Mouse (Mus musculus): Measurements from ENCODE around the gene Epb41l2. TPM values are rescaled to one million over a fixed set of nuclear protein-coding genes. Genes with fewer than 3 reads are reported as not detected.

Epb41l2 gene
- polyA plus RNA-seq, 1 experiment: 421 TPM

DNA sequence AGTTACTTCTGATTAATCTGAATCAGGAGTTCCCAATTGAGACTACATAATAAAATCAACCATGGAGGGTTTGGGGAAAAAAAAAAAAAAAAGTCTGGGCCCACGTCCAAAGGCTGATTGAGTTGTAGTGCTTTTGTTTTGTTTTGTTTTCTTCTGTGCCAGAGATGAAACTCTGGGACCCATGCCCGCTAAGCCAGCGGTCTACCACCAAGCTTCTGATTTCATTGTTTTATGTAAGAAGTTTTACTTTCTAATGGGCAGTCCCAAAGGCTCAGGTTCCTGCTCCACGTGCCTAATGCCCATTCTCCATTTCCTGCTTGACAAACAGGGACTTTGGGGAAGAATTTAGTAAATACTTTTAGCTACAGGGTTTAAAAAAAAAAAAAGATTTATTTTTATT is 33.9 kb upstream of the Epb41l2 start:
- H3K4me1 ChIP-seq (ENCODE audit: control insufficient read depth, insufficient read depth, low read length): no peaks in the 10 kb centered on the region
- H3K4me3 ChIP-seq (ENCODE audit: insufficient read depth, low read depth, low read length): no peak overlapping the region
- WGBS: 58% methylated on average over 4 of the region's 4 CpGs
- H3K27ac ChIP-seq (ENCODE audit: insufficient read depth, low read depth, low read length): no peak overlapping the region
- TF ChIP-seq CTCF (IDR thresholded peaks at IDR 0.05; ENCODE audit: insufficient read depth, low read depth, low read length) (no peak), POLR2A (IDR thresholded peaks at IDR 0.05; ENCODE audit: insufficient read depth, low read depth, low read length) (no peak)

DNA sequence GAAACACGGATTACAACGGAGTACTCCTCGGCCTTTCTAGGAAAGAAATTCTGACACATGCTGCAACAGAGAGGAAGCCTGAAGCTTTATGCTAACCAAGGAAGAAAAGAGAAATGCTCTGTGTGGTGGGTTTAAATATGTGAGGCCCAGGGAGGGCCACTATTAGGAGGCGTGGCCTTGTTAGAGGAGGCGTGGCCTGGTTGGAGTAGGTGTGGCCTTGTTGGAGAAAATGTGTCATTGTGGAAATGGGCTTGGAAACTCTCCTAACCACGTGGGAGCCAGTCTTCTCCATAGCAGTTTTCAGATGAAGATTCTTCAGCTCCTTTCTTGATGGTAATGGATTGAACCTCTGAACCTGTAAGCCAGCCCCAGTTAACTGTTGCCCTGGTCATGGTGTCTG is 32.1 kb upstream of the Epb41l2 start:
- Histone ChIP-seq H3K27ac (ENCODE audit: insufficient read depth, low read depth, low read length) (no peak overlapping the region), H3K4me1 (ENCODE audit: control insufficient read depth, insufficient read depth, low read length) (no peaks in the 10 kb centered on the region), H3K4me3 (ENCODE audit: insufficient read depth, low read depth, low read length) (no peak overlapping the region)
- WGBS: 85% methylated on average over 6 of the region's 6 CpGs
- TF ChIP-seq CTCF (IDR thresholded peaks at IDR 0.05; ENCODE audit: insufficient read depth, low read depth, low read length) (no peak), POLR2A (IDR thresholded peaks at IDR 0.05; ENCODE audit: insufficient read depth, low read depth, low read length) (no peak)

DNA sequence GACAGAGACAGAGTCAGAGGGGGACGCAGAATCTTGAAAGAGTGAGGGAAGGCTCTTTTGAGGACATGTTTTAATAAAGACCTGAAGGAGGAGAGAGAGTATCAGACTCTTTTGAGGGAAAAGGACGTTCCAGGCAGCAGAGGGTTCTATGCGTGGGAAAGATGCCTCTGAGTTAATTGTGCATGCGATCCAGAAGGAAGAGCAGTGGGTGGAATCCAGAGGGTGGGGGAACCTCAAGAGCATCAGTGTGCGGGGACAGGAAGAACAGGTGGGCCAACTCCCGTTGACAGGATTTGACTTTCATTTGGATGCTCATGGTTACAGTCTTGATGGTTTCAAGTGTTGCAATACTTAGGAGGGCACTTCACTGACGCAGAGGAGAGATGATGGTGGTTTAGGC is 29.5 kb upstream of the Epb41l2 start:
- no peaks in the 10 kb centered on the region for H3K4me1 ChIP-seq (ENCODE audit: control insufficient read depth, insufficient read depth, low read length)
- H3K27ac ChIP-seq (ENCODE audit: insufficient read depth, low read depth, low read length): no peak overlapping the region
- TF ChIP-seq CTCF (IDR thresholded peaks at IDR 0.05; ENCODE audit: insufficient read depth, low read depth, low read length): no peak
- no peak for TF ChIP-seq POLR2A (IDR thresholded peaks at IDR 0.05; ENCODE audit: insufficient read depth, low read depth, low read length)
- WGBS: 92% methylated on average over 7 of the region's 7 CpGs
- no peak overlapping the region for H3K4me3 ChIP-seq (ENCODE audit: insufficient read depth, low read depth, low read length)

DNA sequence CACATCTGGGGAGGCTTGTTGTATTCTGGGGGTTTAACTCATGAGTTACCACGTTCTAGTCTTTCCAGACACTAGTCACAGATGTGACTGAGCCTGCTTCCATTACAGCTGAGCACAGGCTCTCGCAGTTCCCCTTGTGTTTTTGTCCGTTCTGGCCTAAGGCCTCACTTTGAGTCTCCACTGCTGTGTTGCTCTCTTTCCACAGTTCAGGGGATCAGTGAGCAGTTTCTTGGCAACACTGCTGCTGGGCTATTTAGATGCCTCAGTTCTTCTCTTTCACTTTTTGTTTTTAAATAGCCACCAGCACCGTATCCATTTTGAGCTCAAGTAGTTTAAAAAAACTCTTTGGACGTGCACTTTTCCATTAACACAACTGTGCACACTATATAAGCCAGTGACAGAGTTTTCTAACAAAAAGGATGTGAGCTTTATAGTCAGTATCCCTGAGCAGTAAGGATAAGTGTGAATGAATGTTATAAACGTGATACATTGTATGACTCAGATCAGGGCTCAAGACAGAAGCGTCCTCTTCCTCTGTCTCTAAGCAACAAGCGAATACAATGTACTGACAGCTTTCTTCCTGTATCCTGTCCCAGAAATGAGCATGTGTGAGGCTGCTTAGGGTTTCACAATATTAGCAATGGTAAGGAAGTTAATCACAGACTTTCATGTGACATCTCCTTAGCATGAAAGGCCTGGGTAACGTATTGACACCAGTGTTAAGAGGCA is 28.1 kb upstream of the Epb41l2 start:
- H3K27ac ChIP-seq (ENCODE audit: insufficient read depth, low read depth, low read length): no peak overlapping the region
- no peak for TF ChIP-seq POLR2A (IDR thresholded peaks at IDR 0.05; ENCODE audit: insufficient read depth, low read depth, low read length)
- no peak for TF ChIP-seq CTCF (IDR thresholded peaks at IDR 0.05; ENCODE audit: insufficient read depth, low read depth, low read length)
- H3K4me3 ChIP-seq (ENCODE audit: insufficient read depth, low read depth, low read length): no peak overlapping the region
- WGBS: 57% methylated on average over 9 of the region's 9 CpGs
- no peaks in the 10 kb centered on the region for H3K4me1 ChIP-seq (ENCODE audit: control insufficient read depth, insufficient read depth, low read length)

DNA sequence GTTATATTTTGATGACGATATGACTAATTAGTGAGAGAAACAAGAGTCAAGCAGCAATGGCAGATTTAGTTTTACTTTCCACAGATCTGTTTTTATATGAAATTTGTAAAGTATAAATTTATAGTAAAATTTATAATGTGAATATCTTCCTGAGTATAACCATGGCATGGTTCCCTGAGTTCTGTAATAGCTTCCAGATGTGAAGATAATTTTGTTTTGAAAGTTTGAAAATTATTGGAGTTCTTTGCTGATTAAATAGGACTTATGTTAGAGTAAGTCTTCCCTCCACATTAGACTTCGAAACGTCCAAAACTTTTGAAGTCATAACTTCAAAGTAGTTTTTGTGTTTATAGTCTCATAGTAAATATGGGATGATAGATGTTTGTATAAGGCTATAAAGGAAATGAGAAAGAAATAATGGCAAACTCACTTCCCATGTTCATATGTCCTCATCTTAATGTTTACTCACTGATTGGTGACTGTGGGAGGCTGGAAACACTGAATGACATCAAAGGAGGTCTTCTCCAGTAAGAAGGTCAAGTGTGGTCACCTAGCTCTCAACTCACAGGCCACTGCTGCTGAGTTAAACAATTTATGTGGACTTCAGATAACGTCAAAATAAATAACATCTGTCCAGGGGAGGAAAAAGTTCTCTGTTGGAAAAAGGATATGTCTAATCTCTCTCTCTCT is 26.1 kb upstream of the Epb41l2 start:
- Histone ChIP-seq H3K27ac (ENCODE audit: insufficient read depth, low read depth, low read length) (no peak overlapping the region), H3K4me3 (ENCODE audit: insufficient read depth, low read depth, low read length) (no peak overlapping the region), H3K4me1 (ENCODE audit: control insufficient read depth, insufficient read depth, low read length) (no peaks in the 10 kb centered on the region)
- TF ChIP-seq CTCF (IDR thresholded peaks at IDR 0.05; ENCODE audit: insufficient read depth, low read depth, low read length) (no peak), POLR2A (IDR thresholded peaks at IDR 0.05; ENCODE audit: insufficient read depth, low read depth, low read length) (no peak)
- 88% methylated on average over 4 of the region's 4 CpGs for WGBS

DNA sequence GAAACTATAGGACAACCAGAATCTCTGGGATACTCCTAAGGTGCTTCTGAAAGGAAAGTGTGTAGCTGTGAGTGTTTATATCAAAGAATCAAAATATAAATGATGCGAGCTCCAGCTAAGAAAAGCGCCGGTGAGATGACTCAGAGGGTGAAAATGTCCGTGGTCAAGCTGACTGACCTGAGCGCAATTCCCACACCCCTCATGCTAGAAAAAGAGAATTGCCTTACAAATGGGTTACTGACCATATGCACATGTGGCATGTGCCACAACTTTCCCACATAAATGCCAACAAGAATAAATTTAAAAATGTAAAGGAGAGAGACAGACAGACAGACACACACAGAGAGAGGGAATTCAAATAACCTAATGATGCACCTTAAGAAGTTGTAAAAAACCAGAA is 18.9 kb upstream of the Epb41l2 start:
- 97% methylated on average over 5 of the region's 5 CpGs for WGBS
- TF ChIP-seq CTCF (IDR thresholded peaks at IDR 0.05; ENCODE audit: insufficient read depth, low read depth, low read length) (no peak), POLR2A (IDR thresholded peaks at IDR 0.05; ENCODE audit: insufficient read depth, low read depth, low read length) (no peak)
- H3K4me3 ChIP-seq (ENCODE audit: insufficient read depth, low read depth, low read length): no peak overlapping the region
- H3K4me1 ChIP-seq (ENCODE audit: control insufficient read depth, insufficient read depth, low read length): no peaks in the 10 kb centered on the region
- H3K27ac ChIP-seq (ENCODE audit: insufficient read depth, low read depth, low read length): no peak overlapping the region

DNA sequence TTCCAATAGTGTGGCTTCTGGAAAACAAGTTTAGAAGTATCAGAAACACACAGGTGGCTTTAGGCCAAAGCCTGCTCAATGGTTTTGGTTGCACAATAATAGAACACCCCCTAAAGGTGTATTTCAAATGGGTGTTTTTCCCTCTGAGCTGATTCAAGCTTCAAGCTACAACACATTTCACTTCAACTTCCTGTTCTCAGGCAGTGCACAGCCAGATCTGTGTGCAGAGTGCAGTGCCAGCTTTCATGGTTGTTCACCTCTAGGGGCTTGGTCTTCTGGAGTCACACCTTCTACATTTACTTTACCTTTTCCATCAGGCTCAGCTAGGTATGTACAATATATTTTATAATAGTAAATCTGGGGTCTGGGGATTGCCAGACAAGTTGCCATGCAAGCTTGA is 16.8 kb upstream of the Epb41l2 start:
- Histone ChIP-seq H3K4me3 (ENCODE audit: insufficient read depth, low read depth, low read length) (no peak overlapping the region), H3K4me1 (ENCODE audit: control insufficient read depth, insufficient read depth, low read length) (no peaks in the 10 kb centered on the region), H3K27ac (ENCODE audit: insufficient read depth, low read depth, low read length) (no peak overlapping the region)
- TF ChIP-seq POLR2A (IDR thresholded peaks at IDR 0.05; ENCODE audit: insufficient read depth, low read depth, low read length): no peak
- TF ChIP-seq CTCF (IDR thresholded peaks at IDR 0.05; ENCODE audit: insufficient read depth, low read depth, low read length): no peak

DNA sequence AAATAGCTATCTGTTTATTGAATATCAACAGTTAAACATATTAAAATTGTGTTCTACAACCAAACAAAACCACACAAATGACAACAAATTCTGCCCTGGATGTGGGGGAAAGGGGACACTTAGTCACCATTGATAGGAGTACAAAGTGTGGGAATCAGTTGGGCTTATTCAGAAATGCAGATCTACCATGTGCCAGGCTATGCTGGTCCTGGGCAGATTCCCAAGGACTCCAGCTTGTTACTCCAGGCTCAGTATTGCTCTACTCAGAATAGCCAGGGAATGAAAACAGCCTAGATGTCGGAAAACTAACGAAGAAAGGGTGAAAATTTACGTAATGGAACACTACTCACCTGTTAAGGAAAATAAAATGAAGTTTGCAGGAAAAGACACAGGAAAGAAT is 5.7 kb upstream of the Epb41l2 start:
- no peak for TF ChIP-seq POLR2A (IDR thresholded peaks at IDR 0.05; ENCODE audit: insufficient read depth, low read depth, low read length)
- TF ChIP-seq CTCF (IDR thresholded peaks at IDR 0.05; ENCODE audit: insufficient read depth, low read depth, low read length): no peak
- H3K4me3 ChIP-seq (ENCODE audit: insufficient read depth, low read depth, low read length): no peak overlapping the region
- no peaks in the 10 kb centered on the region for H3K4me1 ChIP-seq (ENCODE audit: control insufficient read depth, insufficient read depth, low read length)
- H3K27ac ChIP-seq (ENCODE audit: insufficient read depth, low read depth, low read length): no peak overlapping the region
- WGBS: 64% methylated on average over 3 of the region's 3 CpGs

DNA sequence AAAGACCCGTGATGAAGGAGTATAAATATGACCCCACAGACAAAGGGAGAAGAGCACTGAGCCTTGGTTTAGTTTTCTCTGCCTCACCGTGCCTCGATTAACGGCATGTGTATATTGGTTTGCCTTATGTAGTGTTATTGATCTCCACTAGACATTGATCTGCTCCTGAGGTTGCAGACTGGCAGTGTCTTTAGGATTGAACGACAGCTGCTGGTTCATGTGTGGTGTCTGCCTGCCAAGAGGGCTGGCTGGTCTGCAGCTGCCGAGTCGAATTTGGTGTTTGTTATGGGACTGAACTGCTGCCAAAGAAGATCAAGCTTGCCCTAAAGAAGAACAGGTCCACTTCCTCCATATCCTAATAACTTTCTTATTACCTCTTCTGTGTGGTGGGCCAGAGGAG is 5.2 kb upstream of the Epb41l2 start:
- H3K27ac ChIP-seq (ENCODE audit: insufficient read depth, low read depth, low read length): no peak overlapping the region
- H3K4me1 ChIP-seq (ENCODE audit: control insufficient read depth, insufficient read depth, low read length): no peaks in the 10 kb centered on the region
- no peak overlapping the region for H3K4me3 ChIP-seq (ENCODE audit: insufficient read depth, low read depth, low read length)
- 71% methylated on average over 7 of the region's 7 CpGs for whole genome bisulfite sequencing
- TF ChIP-seq CTCF (IDR thresholded peaks at IDR 0.05; ENCODE audit: insufficient read depth, low read depth, low read length) (no peak), POLR2A (IDR thresholded peaks at IDR 0.05; ENCODE audit: insufficient read depth, low read depth, low read length) (no peak)

Data from olfactory bulb, adult 2 months (tissue).